Mouse (Mus musculus): ENCODE measurements around the gene D630003M21Rik. TPM values are rescaled to one million over a fixed set of nuclear protein-coding genes. Genes with fewer than 3 reads are reported as not detected.

The D630003M21Rik gene
- 3.1 and 3.2 TPM in 2 replicates for polyA plus RNA-seq (2012; rRNA removed)

GRCm38 (mm10) chr2:158228670-158229502 lies at the start of gene D630003M21Rik:
Gene D630003M21Rik, minus strand, starts transcription at chr2:158229222.

DNA sequence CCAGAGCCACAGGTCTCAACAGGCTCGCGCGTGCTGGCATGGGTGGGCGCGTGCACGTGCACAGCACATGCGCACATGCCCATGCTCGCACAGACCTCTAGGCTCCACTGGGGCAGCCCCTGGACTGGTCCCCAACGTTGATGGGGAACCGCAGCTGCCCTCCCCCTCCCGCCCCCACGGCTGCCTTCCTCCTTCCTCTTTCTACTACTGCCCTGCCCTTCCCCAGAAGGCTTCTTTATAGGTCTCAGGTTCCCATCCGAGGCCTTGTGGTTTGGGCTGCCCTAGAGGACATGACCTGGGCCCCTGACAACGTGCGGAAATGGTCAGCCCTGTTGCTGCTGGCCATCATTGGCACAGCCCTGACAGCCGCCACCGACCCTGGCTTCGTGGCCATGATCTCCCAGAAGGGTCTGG lies 29.0 kb upstream of the D630003M21Rik start, which contains the start of gene Bpi:
TSS of gene Bpi (plus strand) at position 90 of the 414 bp plus-strand sequence.

GRCm38 (mm10) chr2:158146223-158146622 lies 82.8 kb downstream of the D630003M21Rik start, which contains the start of gene Tgm2:
Gene Tgm2, minus strand, starts transcription at chr2:158146436.

Other genes starting within 250 kb of the D630003M21Rik start
- gene Tti1, start 200.8 kb downstream of the D630003M21Rik start, polyA plus RNA-seq (2012; rRNA removed): 14.4 and 15.6 TPM in 2 replicates
- 18.8 and 20.3 TPM in 2 replicates for gene Rprd1b, start 200.7 kb downstream of the D630003M21Rik start, polyA plus RNA-seq (2012; rRNA removed)
- gene Tgm2, start 82.8 kb downstream of the D630003M21Rik start, polyA plus RNA-seq (2012; rRNA removed): 8.0 and 17.7 TPM in 2 replicates
- gene Bpi, start 28.9 kb upstream of the D630003M21Rik start, polyA plus RNA-seq (2012; rRNA removed): not detected in 2 replicates
- 2.6 and 4.3 TPM in 2 replicates for gene Lbp, start 77.3 kb upstream of the D630003M21Rik start, polyA plus RNA-seq (2012; rRNA removed)
- 784 and 928 TPM in 2 replicates for gene Snhg11, start 146.4 kb upstream of the D630003M21Rik start, polyA plus RNA-seq (2012; rRNA removed)
- gene Ralgapb, start 180.6 kb upstream of the D630003M21Rik start, polyA plus RNA-seq (2012; rRNA removed): 34.0 and 36.1 TPM in 2 replicates